Comparison of ENCODE assay signal across 8 mouse cellular contexts in genomic region chr11:103359841-103360641, GRCm38 (mm10). TPM values are rescaled to one million over a fixed set of nuclear protein-coding genes. Genes with fewer than 3 reads are reported as not detected.
DNase-seq lines count a peak whose midpoint lies in the region; ATAC-seq and TF ChIP-seq lines count a peak whose summit lies in the region.

No protein-coding gene starts in this region.

- no peak for TF ChIP-seq CTCF in Patski (IDR thresholded peaks at IDR 0.05)

- POLR2A ChIA-PET in Patski (lab: Charles Lee): interaction anchor here (1.7 kb wide), 1 partner anchor 20 kb away, joined by 5 read pairs; no protein-coding TSS in a partner anchor

- CTCF ChIA-PET in Patski (lab: Charles Lee): interaction anchor here (0.6 to 3.5 kb wide), 19 partner anchors 11 to 188 kb away, joined by 3 to 30 read pairs (median 5); no protein-coding TSS in a partner anchor

- H3K9me3 ChIP-seq in hindbrain, embryonic 13.5 days: no peaks in the 10 kb centered on the region

- DNase-seq in Patski (ENCODE audit: low read depth, low spot score): no peak
- peak; percentile 84 for DNase-seq in cerebellum, adult 9-10 months
- peak; percentile 74 to 77 for DNase-seq in frontal cortex, postnatal 25 days (ENCODE audit: low spot score in 2 of 2)
- peak; percentile 78 to 87 for DNase-seq in left cerebral cortex, adult 18-20 months (ENCODE audit: low spot score in 2 of 2)
- DNase-seq in lung, postnatal 4 days: peak; percentile 93 to 94
- peak; percentile 67 for DNase-seq in retina, postnatal 7 days (ENCODE audit: low read depth, low spot score)
- DNase-seq in urinary bladder, adult 2 months (ENCODE audit: low spot score): peak; percentile 85

- WGBS in hindbrain, embryonic 13.5 days: 1% methylated on average over 60 of the region's 60 CpGs

- peak overlapping the region; percentile 43 for H3K4me3 ChIP-seq in hindbrain, embryonic 13.5 days

- ATAC-seq in Patski: peak; percentile 58
- peak; percentile 19; the same call in 1 of the 2 replicates for ATAC-seq in hindbrain, embryonic 13.5 days (ENCODE audit: low FRiP score)

- H3K4me2 ChIP-seq in hindbrain, embryonic 13.5 days: peak overlapping the region; percentile 61

- H3K36me3 ChIP-seq in hindbrain, embryonic 13.5 days: 0 out of 2 replicates have a peak, but pooled peaks cover under 1% of the 10 kb centered on the region

- H3K27me3 ChIP-seq in Patski: no peaks in the 10 kb centered on the region
- H3K27me3 ChIP-seq in hindbrain, embryonic 13.5 days: peaks cover 97% of the 10 kb centered on the region

- peak overlapping the region; percentile 61 for H3K9ac ChIP-seq in hindbrain, embryonic 13.5 days

- peaks cover 57% of the 10 kb centered on the region for H3K4me1 ChIP-seq in hindbrain, embryonic 13.5 days (replicated peaks)

- in situ Hi-C loops in Patski (cut with MboI; ENCODE audit: low pct_unique_long_range_greater_than_20kb): loop anchor here (10.0 kb wide), 2 partner anchors 105 to 325 kb away; no protein-coding TSS in a partner anchor

- H3K27ac ChIP-seq in hindbrain, embryonic 13.5 days: no peak overlapping the region

RNA-seq across cellular contexts. Expression of gene Arhgap27, which starts 3.5 kb away (rescaled TPM):
- 11.9 TPM for polyA plus RNA-seq in Patski (2021)
- polyA plus RNA-seq in hindbrain, embryonic 13.5 days (2015; fragmentation: Nextera tagmentation; extraction: Ambion mirVana): 3.2 and 3.4 TPM in 2 replicates
- 10 to 100 TPM; 11.9 to 15.1 TPM for total RNA-seq in left cerebral cortex, adult 18-20 months (2021)
- polyA plus RNA-seq in urinary bladder, adult 2 months (2012; rRNA removed): 22.3 and 23.4 TPM in 2 replicates

RNA-seq across cellular contexts. Expression of gene Plekhm1, which starts 52.4 kb away (rescaled TPM):
- 33.5 TPM for polyA plus RNA-seq in Patski (2021)
- 9.1 TPM in 2 replicates for polyA plus RNA-seq in hindbrain, embryonic 13.5 days (2015; fragmentation: Nextera tagmentation; extraction: Ambion mirVana)
- total RNA-seq in left cerebral cortex, adult 18-20 months (2021): 10 to 100 TPM; 18.2 to 18.8 TPM
- polyA plus RNA-seq in urinary bladder, adult 2 months (2012; rRNA removed): 15.7 and 16.6 TPM in 2 replicates
